Mouse (Mus musculus): Measurements from ENCODE around the gene Magi2.
"Not testable (repeated sequence)": the region's sequence is repeated elsewhere in the genome, so short reads cannot be mapped to it uniquely, and the experiment has no call there.

The Magi2 gene

DNA sequence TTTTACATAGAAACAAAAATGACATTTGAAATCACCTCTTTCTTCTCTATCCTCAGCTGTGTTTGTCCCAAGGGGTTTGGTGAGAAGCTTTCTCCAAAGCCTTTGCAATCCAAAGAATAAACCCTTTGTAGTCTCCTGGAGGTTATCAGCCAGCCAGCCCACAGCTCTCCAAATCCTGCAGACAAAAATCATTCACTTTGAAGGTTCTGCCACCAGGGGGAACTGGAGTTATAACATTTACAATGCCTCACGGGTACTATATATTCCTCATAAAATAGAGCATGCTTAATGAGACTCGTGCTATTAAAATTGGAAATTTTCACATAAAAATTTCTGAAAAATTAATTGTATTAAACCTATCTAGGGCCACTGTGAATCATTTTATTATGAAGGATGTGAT is 202.5 kb downstream of the Magi2 start:
- in situ Hi-C loops (cut with MseI, MboI), result no loop called here

DNA sequence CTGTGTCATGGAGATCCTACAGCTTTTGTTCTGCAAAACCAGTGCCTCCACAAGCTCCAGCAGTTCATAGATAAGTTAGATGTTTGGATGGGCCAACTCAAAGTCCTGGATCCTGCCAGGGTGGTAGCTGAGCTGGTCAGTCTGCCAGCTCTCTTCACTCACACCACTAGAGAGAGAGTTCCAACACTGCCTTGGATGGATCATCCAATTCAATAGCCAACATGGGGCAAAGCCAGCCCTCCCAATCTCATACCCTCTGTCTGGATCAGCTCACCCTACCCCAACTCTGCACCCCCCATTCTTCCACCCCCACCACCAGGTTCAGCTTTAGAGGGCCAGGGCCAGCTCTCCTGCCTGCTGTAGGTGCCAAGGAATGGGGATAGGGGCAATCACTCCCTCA is 235.7 kb downstream of the Magi2 start:
- in situ Hi-C loops (cut with MseI, MboI), result no loop called here

DNA sequence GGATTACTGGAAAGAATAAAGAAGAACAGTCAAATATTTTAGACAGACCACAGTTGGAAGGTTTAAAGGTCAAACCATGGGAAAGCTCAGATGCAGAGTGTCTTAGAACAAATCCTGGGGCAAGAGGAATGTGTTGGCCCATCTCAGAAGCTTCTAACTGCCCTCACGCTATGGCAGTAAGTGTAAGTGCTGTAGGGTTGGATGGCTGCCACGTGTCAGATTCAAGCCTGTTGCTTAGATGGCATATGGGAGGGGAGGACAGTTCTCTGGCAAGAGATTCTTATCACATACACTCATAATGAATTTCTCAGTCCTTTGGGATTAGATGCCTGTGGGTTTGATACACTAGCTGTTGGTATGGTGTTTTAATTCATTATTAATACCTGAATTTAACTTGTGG is 238.5 kb downstream of the Magi2 start:
- in situ Hi-C loops (cut with MseI, MboI), result no loop called here

DNA sequence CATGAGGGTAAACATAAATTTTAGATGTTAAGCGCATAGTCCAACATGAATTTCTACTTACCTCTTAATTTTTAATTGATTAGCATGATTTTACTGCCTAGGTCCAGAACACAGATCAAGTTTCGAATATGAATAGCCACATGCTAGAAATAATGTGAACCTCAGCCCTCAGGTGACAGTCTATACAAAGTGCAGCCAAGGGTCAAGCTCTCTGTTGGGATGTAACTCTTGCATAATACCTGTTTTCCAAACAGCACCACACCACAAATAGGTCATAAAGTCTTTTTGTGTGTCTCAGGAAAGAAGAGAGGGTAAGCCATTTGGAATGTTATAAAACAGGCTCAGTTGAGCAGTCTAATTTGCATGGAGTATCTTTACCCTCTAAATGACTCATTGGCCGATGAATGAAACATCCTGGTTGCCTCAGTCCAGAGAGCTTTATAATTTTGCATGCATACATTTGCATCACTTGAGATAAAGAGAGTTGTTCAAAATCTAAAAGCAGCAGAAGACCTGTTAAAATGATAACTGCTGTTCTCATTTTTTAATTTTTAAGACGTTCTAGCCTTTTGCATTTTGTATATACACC is 246.1 kb downstream of the Magi2 start:
- in situ Hi-C loops (cut with MseI, MboI), result no loop called here

DNA sequence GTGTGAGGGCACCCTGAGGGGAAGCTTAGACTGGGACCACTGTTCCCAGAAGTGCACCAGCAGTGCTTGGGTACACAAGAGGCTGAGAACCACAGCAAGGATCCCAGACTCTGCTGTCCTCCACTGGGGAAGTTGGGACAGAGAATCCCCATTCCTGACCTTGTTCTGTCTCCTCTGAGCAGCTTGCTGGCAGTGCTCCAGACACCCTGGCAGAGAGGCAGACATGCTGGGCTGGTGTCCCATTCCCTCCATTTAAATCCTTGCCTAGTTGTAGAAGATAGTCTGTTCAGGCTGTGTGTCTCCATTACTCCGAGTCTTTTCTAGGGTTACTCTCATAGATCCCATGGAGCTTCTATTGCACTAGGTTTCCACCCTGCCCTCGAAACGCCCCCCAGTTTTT is 256.1 kb downstream of the Magi2 start:
- in situ Hi-C loops (cut with MseI, MboI), result no loop called here

DNA sequence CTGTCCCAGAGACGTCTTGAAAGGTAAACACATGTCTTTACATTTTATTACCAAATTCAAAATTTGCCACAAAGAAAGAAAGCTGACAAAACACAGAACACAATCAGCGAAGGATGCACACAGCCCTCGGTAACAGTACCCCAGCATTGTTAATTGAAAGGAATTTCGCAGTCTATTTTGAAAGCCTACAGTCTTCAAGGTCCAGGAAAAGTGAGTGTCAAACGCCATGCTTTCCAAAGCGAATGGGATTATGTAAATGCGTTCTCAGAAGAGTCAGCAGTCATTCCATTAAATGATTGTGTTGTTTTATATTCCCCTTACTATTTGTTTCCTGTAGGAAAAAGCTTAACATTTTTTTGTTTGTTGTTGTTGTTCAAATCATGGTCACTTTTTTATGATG is 261.1 kb downstream of the Magi2 start:
- in situ Hi-C loops (cut with MseI, MboI), result no loop called here

DNA sequence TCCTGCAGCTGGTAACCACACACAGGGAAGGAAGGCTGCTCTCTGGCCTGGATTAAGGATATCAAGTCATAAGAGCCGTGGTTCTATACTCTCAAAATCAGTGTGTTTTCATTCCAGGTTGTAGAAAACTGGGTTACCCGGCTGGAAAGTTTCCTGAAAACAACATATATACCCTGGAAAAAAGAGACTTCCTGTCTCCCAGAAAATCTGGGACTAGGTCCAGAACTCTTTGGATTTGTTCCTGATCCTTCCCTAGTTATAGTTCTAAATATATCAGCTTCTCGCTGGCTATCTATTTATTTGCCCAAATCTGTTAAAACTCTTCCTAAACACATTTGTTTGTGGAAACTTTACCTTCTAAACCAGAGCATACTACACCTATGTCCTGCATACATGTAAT is 274.2 kb downstream of the Magi2 start:
- in situ Hi-C loops (cut with MseI, MboI), result no loop called here

DNA sequence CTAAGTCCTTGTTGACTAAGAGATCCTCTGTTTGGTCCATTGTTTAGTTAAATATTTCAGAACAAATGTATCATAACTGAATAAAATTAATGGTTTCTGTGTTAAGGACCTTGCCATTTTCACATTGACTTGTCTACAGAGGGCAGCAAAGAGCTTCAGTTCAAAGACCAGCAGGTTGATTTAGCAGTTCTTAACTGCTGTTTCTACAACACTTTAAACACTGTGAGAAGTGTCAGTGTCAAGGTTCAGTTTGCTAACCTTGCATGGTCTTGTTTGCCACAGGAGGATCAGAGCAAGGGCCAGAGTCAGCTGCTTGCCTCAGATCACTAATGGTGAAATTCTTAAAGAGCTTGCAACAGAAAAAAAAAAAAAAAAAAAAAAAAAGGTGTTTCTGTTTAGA is 295.3 kb downstream of the Magi2 start:
- in situ Hi-C loops (cut with MseI, MboI), result no loop called here

DNA sequence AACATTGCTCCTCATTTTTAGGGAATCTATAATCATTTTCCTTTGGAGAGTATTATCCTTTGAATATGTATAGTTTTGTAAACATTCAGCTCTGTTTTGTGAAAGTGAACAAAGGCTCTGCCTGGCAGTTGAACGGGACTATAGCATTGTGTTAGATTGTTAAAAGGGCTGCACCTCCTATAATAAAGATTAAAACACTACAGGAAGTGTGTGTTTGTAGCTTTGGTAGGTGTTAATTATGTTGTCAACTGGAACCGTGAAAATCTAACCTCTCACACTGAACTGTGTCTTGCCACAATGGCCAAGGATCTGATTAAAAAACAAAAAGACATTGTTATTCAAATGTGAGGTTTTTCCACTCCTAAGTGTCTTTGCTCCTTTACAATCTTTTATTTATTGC is 312.5 kb downstream of the Magi2 start:
- in situ Hi-C loops (cut with MseI, MboI), result no loop called here

DNA sequence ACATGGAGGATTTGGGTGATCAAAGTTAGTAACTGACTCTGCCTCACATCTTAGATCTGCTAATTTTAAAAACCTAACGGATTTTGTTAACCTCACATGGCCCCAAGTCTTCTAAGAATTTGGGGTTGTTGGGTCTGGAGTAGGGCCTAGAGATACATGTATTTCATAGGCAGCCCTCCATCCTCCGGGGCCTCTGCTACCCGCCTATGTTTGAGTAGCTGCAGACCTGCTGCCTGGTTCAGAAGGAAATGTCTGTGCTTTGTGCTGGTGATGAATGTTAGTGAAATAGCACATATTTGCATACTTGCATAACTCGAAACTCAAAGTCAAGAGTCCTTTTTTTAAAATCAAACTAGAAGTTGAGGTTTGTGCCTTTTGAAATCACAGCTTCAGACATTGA is 319.6 kb downstream of the Magi2 start:
- in situ Hi-C loops (cut with MseI, MboI), result no loop called here

DNA sequence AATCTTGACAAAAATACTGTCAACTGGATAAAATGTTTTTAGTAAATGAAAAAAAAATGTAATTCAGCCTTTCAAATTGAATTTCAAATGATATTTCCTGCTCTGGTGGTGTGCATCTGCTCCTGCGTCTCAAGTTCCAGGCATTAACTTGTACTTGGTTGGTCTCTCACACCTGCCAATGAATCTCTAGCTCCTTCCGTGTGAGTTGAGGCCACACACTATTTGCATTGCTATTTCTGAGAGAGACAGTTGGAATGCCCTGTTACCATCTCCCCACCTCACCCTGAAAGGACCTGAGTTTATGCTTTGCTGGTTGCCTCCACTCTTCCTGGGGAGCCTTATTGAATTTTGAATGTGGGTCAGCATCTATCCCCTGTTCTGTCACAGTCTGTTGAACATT is 320.1 kb downstream of the Magi2 start:
- in situ Hi-C loops (cut with MseI, MboI), result no loop called here

DNA sequence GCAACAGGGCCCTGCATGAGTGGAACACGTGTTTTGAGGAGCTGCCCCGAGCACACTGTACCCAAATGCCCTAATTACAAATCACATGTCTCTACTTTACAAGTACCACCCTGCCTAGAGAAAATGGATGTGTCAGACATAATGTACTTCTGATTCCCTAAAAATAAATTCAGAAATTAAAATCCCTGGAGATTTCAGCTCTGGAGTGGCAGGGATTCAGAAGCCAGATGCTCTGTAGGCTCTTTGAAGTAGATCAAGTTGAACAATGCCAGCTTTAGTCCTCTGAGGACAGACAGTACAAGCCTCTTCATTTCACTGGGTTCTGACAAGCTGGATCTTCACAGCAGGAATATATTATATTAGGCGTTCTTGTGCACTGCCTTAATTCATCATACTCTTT is 326.7 kb downstream of the Magi2 start:
- in situ Hi-C loops (cut with MseI, MboI), result no loop called here

DNA sequence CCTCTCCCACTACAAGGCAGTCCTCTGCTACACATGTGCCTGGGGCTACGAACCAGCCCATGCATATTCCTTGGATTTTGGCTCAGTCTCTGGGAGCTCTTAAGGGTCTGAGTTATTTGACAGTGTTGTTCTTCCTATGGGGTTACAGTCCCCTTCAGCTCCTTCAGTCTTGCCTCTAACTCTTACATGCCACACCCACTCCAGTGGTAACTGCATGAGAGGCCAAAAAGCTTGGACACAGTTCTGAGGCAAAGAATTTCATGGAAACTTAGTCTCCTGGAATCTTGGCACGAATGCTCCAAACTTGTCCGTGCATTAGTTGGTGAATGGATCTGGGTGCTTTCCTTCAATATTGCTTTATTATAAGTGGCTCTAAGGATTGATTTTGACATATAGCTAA is 338.8 kb downstream of the Magi2 start:
- in situ Hi-C loops (cut with MseI, MboI), result no loop called here

DNA sequence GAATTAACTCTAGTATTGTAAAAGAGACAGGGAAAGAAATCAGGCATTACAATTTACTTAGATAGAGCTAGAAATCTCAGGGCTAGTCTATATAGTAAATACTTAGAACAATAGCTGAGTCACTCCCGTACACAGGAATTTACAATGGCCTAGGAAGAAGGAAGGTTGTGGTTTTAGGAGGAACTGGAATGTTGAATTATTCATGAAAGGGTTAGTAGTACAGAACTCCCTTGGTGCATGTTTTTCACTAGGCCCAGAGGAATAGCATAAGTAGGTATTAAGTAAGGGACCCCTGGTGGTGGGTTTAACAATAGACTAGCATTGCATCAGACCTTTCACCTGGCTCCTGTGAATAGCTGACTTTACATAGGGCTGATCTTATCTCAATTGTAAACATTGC is 339.3 kb downstream of the Magi2 start:
- in situ Hi-C loops (cut with MseI, MboI), result not testable (repeated sequence)

DNA sequence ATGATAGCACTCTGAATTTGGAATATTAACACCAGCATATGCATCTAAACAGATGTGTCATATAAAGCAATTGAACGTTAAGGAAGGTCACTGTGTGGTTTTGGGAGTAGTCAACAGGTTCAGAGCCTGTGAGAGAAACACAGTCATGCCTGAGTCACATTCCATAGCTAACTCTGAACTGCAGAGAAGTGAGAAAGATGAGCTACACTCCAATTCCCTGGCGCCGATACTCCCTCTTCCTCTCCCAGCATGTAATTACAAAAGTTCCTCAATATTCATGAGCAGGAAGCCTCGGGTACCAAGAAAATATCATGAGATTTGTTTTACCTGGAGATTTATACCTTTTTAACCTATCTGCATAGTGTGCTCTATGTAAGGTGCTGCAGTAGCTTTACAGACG is 380.9 kb downstream of the Magi2 start:
- in situ Hi-C loops (cut with MseI, MboI), result no loop called here

DNA sequence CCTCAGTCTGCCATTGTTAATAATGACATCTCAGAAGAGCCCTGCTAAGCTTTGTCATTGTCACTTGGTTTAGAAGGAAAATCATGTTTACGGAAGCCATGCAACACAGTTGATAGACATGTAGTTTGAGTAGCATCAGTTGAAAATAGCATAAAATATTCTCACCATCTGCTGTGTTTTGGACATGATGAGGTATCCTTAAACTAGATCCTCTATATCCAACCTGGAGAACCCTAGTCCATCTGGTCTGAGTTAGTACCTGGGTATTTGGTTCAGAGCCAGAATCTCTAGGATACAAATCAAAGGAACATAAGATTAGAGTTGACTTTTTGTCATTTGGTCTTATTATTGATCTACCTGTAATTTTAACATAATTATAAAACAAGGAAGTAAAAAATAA is 385.0 kb downstream of the Magi2 start:
- in situ Hi-C loops (cut with MseI, MboI), result no loop called here

DNA sequence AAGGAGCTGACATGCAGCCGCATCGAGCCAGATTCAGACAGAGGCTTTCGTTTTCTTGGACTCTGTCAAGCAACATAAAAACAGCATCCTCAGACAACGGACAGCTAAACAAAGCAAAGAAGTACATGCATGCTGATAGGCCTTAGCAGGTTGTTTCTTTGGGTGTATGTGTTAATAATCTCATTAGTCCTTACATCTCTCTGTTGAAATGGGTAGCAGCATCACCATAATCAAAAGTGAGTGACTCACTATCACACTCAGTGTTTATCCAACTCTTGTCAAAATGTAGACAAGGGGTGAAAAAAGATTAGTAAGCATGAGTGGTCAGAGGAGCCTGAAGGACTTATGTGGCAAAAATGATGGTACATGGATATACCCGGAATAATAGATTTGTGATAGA is 394.8 kb downstream of the Magi2 start:
- in situ Hi-C loops (cut with MseI, MboI), result no loop called here

DNA sequence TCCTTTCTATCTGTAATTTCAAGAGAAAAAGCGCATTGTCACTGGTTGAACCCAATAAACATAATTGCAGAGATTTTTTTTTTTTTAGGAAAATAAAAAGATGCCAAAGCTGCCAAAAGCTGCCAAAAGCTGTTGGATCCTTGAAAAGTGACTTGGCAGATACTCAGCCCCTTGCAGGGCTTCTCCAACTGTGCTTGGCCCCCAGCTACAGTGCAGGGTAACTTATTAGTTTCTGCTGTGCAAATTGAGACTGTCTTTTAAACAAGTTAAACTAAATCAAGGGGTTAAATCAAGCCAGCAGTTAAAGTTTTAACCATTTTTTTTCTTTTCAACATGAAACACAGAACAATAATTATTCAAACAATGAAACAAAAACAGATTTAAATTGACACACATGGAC is 407.1 kb downstream of the Magi2 start:
- in situ Hi-C loops (cut with MseI, MboI), result no loop called here

DNA sequence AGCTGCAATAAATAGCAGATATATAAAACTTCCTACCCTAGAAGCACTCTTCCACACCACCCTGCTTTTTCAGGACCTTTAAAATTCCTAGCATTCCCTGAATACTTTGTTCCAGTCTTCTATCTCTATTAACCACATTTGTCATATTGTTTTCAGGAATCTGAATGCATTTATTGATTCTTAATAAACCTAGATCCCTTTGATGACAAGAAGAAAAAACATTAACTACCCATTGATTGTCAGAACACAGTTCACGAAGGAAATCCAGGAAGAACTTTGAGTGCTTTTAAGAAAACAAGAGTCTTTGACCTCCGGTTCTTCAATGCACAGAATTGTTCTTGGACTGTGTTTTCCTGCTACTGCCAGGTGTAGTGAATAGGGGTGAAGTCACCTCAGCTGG is 411.0 kb downstream of the Magi2 start:
- in situ Hi-C loops (cut with MseI, MboI), result no loop called here

DNA sequence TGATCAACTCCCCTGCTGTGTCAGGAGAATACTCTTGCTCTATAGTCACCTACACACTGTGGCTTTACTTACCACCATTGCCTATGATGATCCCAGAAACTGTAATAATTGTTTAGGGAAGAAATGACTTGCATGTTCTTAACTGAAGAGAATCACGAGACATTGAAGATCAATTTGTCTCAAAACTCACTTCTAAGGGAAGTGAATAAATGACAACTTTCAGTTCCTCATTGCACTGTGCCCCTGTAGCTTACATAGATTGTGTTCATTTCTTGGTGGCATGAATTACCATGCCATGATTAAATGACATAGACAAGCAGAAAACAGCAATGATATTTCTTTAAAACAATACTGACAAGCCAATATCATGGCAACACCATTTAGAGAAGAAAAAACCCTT is 429.1 kb downstream of the Magi2 start:
- in situ Hi-C loops (cut with MseI, MboI), result no loop called here

DNA sequence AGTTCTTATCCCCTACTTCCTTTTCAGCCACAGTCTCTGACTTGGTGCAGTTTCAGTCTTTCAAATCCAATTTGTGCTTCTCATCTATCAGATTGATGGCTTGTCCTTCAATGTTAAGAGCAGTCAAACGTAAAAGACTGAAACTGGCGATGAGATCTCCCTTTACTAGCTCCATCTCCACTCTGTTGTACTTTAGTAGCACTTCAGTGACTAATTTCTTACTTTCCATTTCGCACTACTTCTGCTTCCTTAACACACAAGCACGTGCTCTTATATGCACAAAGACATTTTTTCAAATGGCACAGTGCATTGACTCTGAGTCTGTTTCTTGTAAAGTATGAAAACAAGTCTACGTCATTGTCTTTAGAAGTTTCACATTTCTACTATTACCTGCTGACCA is 439.6 kb downstream of the Magi2 start:
- in situ Hi-C loops (cut with MseI, MboI), result no loop called here

DNA sequence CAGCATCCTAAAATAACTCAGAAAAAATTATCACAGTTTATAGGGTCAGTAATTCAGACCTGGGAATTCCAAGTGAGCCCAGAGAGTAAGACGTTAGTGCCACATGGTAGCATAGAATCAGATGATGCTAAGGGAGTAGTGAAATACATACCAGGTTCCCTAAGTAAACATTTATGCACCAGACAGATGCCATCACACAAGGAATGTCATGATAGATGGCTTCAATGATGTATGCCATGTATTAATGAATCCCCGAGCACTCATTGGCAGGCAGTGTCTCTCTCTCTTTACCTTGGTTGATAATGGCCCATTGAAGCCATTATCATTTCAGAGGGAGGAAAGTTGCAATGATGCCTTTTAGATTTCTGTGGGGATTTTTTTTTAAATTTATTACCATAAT is 490.5 kb downstream of the Magi2 start:
- in situ Hi-C loops (cut with MseI, MboI), result no loop called here

DNA sequence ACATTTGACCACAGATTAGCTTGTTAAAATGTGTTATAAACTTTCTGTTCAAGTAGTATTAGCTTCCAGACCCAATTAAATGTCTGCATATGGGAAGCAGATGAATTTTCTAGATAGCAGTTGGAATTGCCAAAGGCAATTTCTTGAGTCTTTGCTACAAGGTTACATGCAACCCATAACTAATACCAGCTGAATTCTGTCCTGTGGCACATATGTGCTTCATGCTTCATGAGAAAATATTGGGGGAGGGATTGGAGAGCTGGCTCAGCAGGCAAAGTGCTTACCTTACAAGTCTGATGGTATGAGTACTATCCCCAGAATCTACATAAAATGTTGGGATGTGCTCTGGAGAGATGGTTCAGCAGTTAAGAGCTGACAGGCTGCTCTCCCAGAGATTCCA is 499.4 kb downstream of the Magi2 start:
- in situ Hi-C loops (cut with MseI, MboI), result no loop called here

DNA sequence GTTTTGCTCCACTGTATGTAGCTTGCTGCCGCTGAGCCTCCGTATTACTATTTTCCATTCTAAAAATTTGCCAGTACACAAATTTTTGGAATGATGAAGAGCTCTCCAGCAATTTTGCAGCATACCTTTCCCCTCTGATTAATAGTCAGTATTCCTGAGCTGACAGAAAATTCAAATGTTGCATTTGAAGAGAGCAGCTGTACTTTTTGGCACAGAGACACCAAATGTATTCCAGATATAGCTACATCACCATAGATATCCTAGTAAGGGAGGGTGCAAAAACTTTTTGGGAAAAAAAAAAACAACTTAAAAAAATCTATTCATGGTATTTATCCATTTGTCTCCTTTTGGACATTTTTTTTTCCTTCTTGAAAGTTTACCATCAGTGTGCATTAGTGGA is 518.5 kb downstream of the Magi2 start:
- in situ Hi-C loops (cut with MseI, MboI), result no loop called here

DNA sequence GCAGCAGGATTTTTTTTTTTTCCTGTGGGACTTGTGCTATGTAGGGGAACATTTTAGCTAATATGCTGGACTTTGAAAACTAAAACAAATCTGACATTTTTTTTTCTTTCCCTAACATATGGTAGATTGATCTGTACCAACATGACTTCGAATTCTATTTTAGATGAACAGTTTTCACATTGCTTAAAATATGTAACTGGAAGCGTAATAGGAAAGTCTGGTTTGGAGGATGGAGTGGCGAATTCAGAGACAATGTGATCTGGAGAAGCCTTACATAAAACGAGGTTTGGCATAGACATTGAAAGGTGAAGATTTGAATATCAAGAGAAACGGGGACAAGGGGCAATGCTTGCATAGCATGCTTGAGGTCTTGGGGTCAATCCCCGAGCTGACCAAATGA is 519.1 kb downstream of the Magi2 start:
- in situ Hi-C loops (cut with MseI, MboI), result no loop called here
